Mouse (Mus musculus): ENCODE data around the gene Nkapl. TPM values are rescaled to one million over a fixed set of nuclear protein-coding genes. Genes with fewer than 3 reads are reported as not detected.
"Not testable (repeated sequence)": the region's sequence is repeated elsewhere in the genome, so short reads cannot be mapped to it uniquely, and the experiment has no call there.

The Nkapl gene
- polyA plus RNA-seq, 1 experiment from 2014 or later = 2.0 TPM

DNA sequence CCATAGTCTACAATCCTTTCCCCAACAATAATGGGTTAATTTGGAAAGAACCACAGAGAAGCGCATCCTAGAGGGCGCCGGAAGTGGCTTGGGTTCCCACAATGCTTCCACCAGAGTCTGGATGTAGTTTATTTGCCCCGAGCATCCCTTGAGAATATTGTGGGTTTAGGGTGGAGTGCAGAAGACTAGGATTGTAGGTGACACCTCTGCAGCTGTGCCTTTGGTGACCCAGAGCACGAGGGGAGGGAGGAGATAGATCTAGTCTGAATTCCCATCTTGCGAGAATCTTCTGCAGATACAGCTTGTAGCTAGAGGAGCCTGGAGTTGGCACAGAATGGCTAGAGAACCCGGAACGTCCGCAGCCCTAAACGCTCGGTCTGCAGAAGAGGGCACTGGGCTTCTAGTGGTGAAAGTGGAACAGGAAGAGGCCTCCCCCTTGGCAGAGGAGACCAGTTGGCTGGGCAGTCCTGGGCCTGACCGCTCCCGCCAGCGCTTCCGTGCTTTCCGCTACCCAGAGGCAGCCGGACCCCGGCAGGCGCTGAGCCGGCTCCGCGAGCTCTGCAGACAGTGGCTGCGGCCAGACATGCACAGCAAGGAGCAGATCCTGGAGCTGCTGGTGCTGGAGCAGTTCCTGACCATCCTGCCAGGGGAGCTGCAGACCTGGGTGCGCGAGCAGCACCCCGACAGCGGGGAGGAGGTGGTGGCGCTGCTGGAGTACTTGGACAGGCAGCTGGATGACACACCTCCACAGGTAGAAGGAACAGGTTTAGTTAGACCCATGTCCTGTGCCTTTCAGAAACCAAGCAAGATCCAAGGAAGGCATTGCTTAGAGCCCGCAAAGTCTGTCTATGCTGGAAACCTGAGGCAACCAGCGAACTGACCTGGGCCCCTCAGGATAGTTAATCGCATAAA is 10.7 kb upstream of the Nkapl start, which contains the start of the genes Zkscan4 and Gm10065:
Gene Zkscan4, plus strand, starts transcription at position 149 of the 912 bp plus-strand sequence.
Gene Gm10065, minus strand, starts transcription at position 683 of the 912 bp plus-strand sequence.
- not testable (repeated sequence) for H3K36me3 ChIP-seq (ENCODE audit: control insufficient read depth, insufficient read depth, low read length); H3K9me3 ChIP-seq (ENCODE audit: control insufficient read depth, low read length); H3K27me3 ChIP-seq (ENCODE audit: control insufficient read depth, insufficient read depth, low read length); H3K4me1 ChIP-seq (ENCODE audit: control insufficient read depth in 2 of 2, insufficient read depth in 2 of 2, low read length in 2 of 2)
- ATAC-seq (ENCODE audit: insufficient number of reproducible peaks, insufficient read depth, low FRiP score, low read depth) = peak; percentile 79
- Histone ChIP-seq H3K9ac (ENCODE audit: low read length) (peak within 1 kb of the TSS; percentile 68), H3K4me2 (ENCODE audit: low read length) (peak within 1 kb of the TSS; percentile 71), H3K4me3 (ENCODE audit: control insufficient read depth in 1 of 2, insufficient read depth in 1 of 2, low read depth in 1 of 2, low read length in 2 of 2) (peak within 1 kb of the TSS; percentile 56 to 82), H3K27ac (replicated peaks in 1 of 2; ENCODE audit: control insufficient read depth in 1 of 2, insufficient read depth in 1 of 2, low read depth in 2 of 2, low read length in 2 of 2) (peak within 1 kb of the TSS; percentile 68 to 85)
- 3% methylated on average over 26 of the region's 31 CpGs for whole genome bisulfite sequencing

- ATAC-seq (ENCODE audit: insufficient number of reproducible peaks, insufficient read depth, low FRiP score, low read depth) = no peak
- no peak overlapping the region for H3K4me3 ChIP-seq (ENCODE audit: control insufficient read depth in 1 of 2, insufficient read depth in 1 of 2, low read depth in 1 of 2, low read length in 2 of 2)
- no peaks in the 10 kb centered on the region; the same call in 1 of the 2 replicates for H3K27me3 ChIP-seq (ENCODE audit: control insufficient read depth, insufficient read depth, low read length)
- no peaks in the 10 kb centered on the region for H3K36me3 ChIP-seq (ENCODE audit: control insufficient read depth, insufficient read depth, low read length)
- no peaks in the 10 kb centered on the region for H3K9me3 ChIP-seq (ENCODE audit: control insufficient read depth, low read length)
- peaks cover 0 to 4% of the 10 kb centered on the region in 2 experiments; a peak in 3 of 4 replicates for H3K4me1 ChIP-seq (ENCODE audit: control insufficient read depth in 2 of 2, insufficient read depth in 2 of 2, low read length in 2 of 2)
- no peak overlapping the region for H3K27ac ChIP-seq (replicated peaks in 1 of 2; ENCODE audit: control insufficient read depth in 1 of 2, insufficient read depth in 1 of 2, low read depth in 2 of 2, low read length in 2 of 2)
- WGBS = 25% methylated on average over 4 of the region's 4 CpGs
- no peak overlapping the region for H3K9ac ChIP-seq (ENCODE audit: low read length)
- H3K4me2 ChIP-seq (ENCODE audit: low read length) = no peak overlapping the region
Observed at GRCm38 (mm10) chr13:21472427-21472826, 4.1 kb upstream of the Nkapl start.

DNA sequence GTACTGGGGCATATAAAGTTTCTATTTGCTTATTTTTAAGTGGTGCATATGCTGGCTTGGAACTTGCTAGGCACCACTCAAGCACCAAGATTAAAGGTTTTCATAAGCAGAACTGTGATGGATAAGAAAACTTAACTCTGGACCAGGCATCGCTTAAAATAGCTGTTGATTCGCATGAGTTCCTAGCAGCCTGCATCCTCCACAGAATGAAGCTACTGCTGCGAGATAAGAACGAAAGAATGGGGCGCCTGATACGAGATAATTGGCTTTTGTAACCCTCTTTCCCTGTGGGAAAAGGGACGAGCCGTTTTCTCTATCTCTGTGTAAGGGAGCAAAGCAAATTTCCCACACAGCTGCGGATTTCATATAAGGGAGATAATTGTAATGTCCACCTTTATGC is 788 bp upstream of the Nkapl start:
- WGBS = 5% methylated on average over 9 of the region's 9 CpGs
- H3K4me3 ChIP-seq (ENCODE audit: control insufficient read depth in 1 of 2, insufficient read depth in 1 of 2, low read depth in 1 of 2, low read length in 2 of 2) = peak overlapping the region in 1 of 2 experiments; percentile 60; a peak in 1 of 4 replicates
- H3K9ac ChIP-seq (ENCODE audit: low read length) = peak overlapping the region; percentile 83; the same call in 1 of the 2 replicates

GRCm38 (mm10) chr13:21467336-21467735 is 973 bp downstream of the Nkapl start:
- peaks cover 0 to 4% of the 10 kb centered on the region in 2 experiments; a peak in 3 of 4 replicates for H3K4me1 ChIP-seq (ENCODE audit: control insufficient read depth in 2 of 2, insufficient read depth in 2 of 2, low read length in 2 of 2)
- 86% methylated on average over 10 of the region's 10 CpGs for WGBS
- H3K27ac ChIP-seq (replicated peaks in 1 of 2; ENCODE audit: control insufficient read depth in 1 of 2, insufficient read depth in 1 of 2, low read depth in 2 of 2, low read length in 2 of 2) = no peak overlapping the region
- no peak for ATAC-seq (ENCODE audit: insufficient number of reproducible peaks, insufficient read depth, low FRiP score, low read depth)
- no peak overlapping the region for H3K4me2 ChIP-seq (ENCODE audit: low read length)
- H3K27me3 ChIP-seq (ENCODE audit: control insufficient read depth, insufficient read depth, low read length) = no peaks in the 10 kb centered on the region; the same call in 1 of the 2 replicates
- no peak overlapping the region for H3K9ac ChIP-seq (ENCODE audit: low read length)
- H3K9me3 ChIP-seq (ENCODE audit: control insufficient read depth, low read length) = 0 out of 2 replicates have a peak, but pooled peaks cover 3% of the 10 kb centered on the region
- H3K36me3 ChIP-seq (ENCODE audit: control insufficient read depth, insufficient read depth, low read length) = no peaks in the 10 kb centered on the region
- 0 out of 4 replicates have a peak overlapping the region, but pooled peaks of 1 of the 2 experiments have one; percentile 60 for H3K4me3 ChIP-seq (ENCODE audit: control insufficient read depth in 1 of 2, insufficient read depth in 1 of 2, low read depth in 1 of 2, low read length in 2 of 2)

More for the DNA sequence above, 788 bp upstream of the Nkapl start:
- H3K27me3 ChIP-seq (ENCODE audit: control insufficient read depth, insufficient read depth, low read length) = no peaks in the 10 kb centered on the region; the same call in 1 of the 2 replicates
- H3K9me3 ChIP-seq (ENCODE audit: control insufficient read depth, low read length) = no peaks in the 10 kb centered on the region
- ATAC-seq (ENCODE audit: insufficient number of reproducible peaks, insufficient read depth, low FRiP score, low read depth) = no peak
- no peak overlapping the region for H3K27ac ChIP-seq (replicated peaks in 1 of 2; ENCODE audit: control insufficient read depth in 1 of 2, insufficient read depth in 1 of 2, low read depth in 2 of 2, low read length in 2 of 2)
- peaks cover 0 to 4% of the 10 kb centered on the region in 2 experiments; a peak in 3 of 4 replicates for H3K4me1 ChIP-seq (ENCODE audit: control insufficient read depth in 2 of 2, insufficient read depth in 2 of 2, low read length in 2 of 2)
- H3K4me2 ChIP-seq (ENCODE audit: low read length) = peak overlapping the region; percentile 97
- no peaks in the 10 kb centered on the region for H3K36me3 ChIP-seq (ENCODE audit: control insufficient read depth, insufficient read depth, low read length)

GRCm38 (mm10) chr13:21462516-21462915 is 5.8 kb downstream of the Nkapl start:
- H3K4me2 ChIP-seq (ENCODE audit: low read length); H3K27me3 ChIP-seq (ENCODE audit: control insufficient read depth, insufficient read depth, low read length); H3K4me1 ChIP-seq (ENCODE audit: control insufficient read depth in 2 of 2, insufficient read depth in 2 of 2, low read length in 2 of 2); H3K9ac ChIP-seq (ENCODE audit: low read length); H3K4me3 ChIP-seq (ENCODE audit: control insufficient read depth in 1 of 2, insufficient read depth in 1 of 2, low read depth in 1 of 2, low read length in 2 of 2); H3K9me3 ChIP-seq (ENCODE audit: control insufficient read depth, low read length); H3K36me3 ChIP-seq (ENCODE audit: control insufficient read depth, insufficient read depth, low read length); H3K27ac ChIP-seq (replicated peaks in 1 of 2; ENCODE audit: control insufficient read depth in 1 of 2, insufficient read depth in 1 of 2, low read depth in 2 of 2, low read length in 2 of 2); ATAC-seq (ENCODE audit: insufficient number of reproducible peaks, insufficient read depth, low FRiP score, low read depth): not testable (repeated sequence)
- WGBS = 52% methylated on average over 9 of the region's 9 CpGs

GRCm38 (mm10) chr13:21456347-21456746 is 12.0 kb downstream of the Nkapl start:
- H3K27ac ChIP-seq (replicated peaks in 1 of 2; ENCODE audit: control insufficient read depth in 1 of 2, insufficient read depth in 1 of 2, low read depth in 2 of 2, low read length in 2 of 2) = no peak overlapping the region
- H3K9me3 ChIP-seq (ENCODE audit: control insufficient read depth, low read length) = no peaks in the 10 kb centered on the region
- peaks cover 8 to 10% of the 10 kb centered on the region in 2 experiments for H3K4me1 ChIP-seq (ENCODE audit: control insufficient read depth in 2 of 2, insufficient read depth in 2 of 2, low read length in 2 of 2)
- H3K36me3 ChIP-seq (ENCODE audit: control insufficient read depth, insufficient read depth, low read length) = peaks cover 7% of the 10 kb centered on the region
- H3K27me3 ChIP-seq (ENCODE audit: control insufficient read depth, insufficient read depth, low read length) = no peaks in the 10 kb centered on the region
- H3K9ac ChIP-seq (ENCODE audit: low read length) = no peak overlapping the region
- ATAC-seq (ENCODE audit: insufficient number of reproducible peaks, insufficient read depth, low FRiP score, low read depth) = no peak
- 7% methylated on average over 4 of the region's 4 CpGs for WGBS
- H3K4me3 ChIP-seq (ENCODE audit: control insufficient read depth in 1 of 2, insufficient read depth in 1 of 2, low read depth in 1 of 2, low read length in 2 of 2) = no peak overlapping the region
- no peak overlapping the region for H3K4me2 ChIP-seq (ENCODE audit: low read length)

- ATAC-seq (ENCODE audit: insufficient number of reproducible peaks, insufficient read depth, low FRiP score, low read depth) = no peak
- WGBS = 33% methylated on average over 3 of the region's 3 CpGs
Observed at GRCm38 (mm10) chr13:21454133-21454532, 14.2 kb downstream of the Nkapl start.

More at GRCm38 (mm10) chr13:21454133-21454532, 14.2 kb downstream of the Nkapl start:
- Histone ChIP-seq H3K4me2 (ENCODE audit: low read length) (peak overlapping the region; percentile 64), H3K9ac (ENCODE audit: low read length) (no peak overlapping the region), H3K4me1 (ENCODE audit: control insufficient read depth in 2 of 2, insufficient read depth in 2 of 2, low read length in 2 of 2) (peaks cover 8 to 10% of the 10 kb centered on the region in 2 experiments), H3K27me3 (ENCODE audit: control insufficient read depth, insufficient read depth, low read length) (no peaks in the 10 kb centered on the region), H3K9me3 (ENCODE audit: control insufficient read depth, low read length) (no peaks in the 10 kb centered on the region), H3K27ac (replicated peaks in 1 of 2; ENCODE audit: control insufficient read depth in 1 of 2, insufficient read depth in 1 of 2, low read depth in 2 of 2, low read length in 2 of 2) (peak overlapping the region; percentile 20 to 84; a peak in 1 of 4 replicates), H3K36me3 (ENCODE audit: control insufficient read depth, insufficient read depth, low read length) (peaks cover 18% of the 10 kb centered on the region), H3K4me3 (ENCODE audit: control insufficient read depth in 1 of 2, insufficient read depth in 1 of 2, low read depth in 1 of 2, low read length in 2 of 2) (no peak overlapping the region)

All from heart, embryonic 14.5 days (tissue).